Mouse (Mus musculus): ENCODE measurements around the gene Mtch1.

GRCm38 (mm10) chr17:29381472-29381871, 33.7 kb upstream of the Mtch1 start:
- TF ChIP-seq GATA1 (IDR thresholded peaks at IDR 0.05; ENCODE audit: low read length): no peak
- no peak for TF ChIP-seq TAL1 (IDR thresholded peaks at IDR 0.05; ENCODE audit: low read length)

Measured in erythroblast, embryonic 14.5 days (primary cell).